Mouse (Mus musculus): ENCODE measurements around the gene Wfdc9.

Gene Wfdc9

DNA sequence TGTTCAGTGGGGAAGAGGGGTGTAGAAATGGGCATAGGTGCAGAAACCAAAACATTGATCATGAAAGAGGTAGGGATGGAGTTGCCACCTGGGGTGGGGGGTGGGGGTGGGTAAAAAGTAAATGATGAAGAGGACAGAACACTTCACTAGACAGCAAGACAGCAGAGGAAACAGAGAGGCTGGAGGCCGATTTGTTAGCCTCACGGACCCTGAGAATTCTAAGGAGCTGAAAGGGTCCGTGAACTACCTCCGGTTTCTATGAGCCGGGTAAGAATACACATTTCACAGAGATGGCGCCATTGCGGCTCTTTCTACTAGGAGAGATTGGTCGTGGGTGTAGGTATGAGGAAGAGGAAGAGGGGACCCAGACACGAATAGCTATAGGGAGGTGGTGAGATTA, at the start of gene Wfdc9:
Wfdc9 (minus strand) TSS at position 101 of the 400 bp plus-strand sequence.
- DNase-seq (ENCODE audit: low spot score): no peak

DNA sequence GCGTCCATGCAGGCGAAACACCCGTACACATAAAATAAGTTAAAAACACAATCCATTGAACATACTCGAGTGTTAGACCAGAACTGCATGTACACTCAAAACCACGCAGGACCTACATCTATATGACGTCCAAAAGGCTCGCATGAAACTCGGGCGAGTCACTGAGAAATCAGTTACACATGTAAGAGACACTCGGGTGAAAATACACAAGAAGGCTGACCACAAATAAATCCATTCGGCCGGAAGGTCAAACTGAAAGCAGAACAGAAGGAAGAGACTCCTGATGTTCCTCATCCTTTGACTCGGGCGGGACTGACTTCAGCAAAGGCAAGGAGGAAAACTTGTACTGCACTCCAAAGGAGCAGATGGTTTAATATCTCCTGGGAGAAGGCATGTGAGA, 49.6 kb upstream of the Wfdc9 start:
- no peak for DNase-seq (ENCODE audit: low spot score)

DNA sequence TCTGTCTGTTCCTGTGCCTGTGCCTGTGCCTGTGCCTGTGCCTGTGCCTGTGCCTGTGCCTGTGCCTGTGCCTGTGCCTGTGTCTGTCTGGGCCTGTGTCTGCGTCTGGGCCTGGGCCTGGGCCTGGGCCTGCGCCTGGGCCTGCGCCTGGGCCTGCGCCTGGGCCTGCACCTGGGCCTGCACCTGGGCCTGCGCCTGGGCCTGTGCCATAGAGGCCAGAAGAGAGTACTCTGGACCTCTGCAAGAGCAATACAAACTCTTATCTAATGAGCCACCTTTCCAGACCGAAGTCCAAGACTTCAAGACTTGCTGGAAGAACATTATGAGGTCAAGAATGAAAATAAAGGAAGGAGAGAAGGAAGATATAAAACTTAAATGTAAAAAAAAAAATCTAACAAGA, 48.9 kb upstream of the Wfdc9 start:
- no peak for DNase-seq (ENCODE audit: low spot score)

DNA sequence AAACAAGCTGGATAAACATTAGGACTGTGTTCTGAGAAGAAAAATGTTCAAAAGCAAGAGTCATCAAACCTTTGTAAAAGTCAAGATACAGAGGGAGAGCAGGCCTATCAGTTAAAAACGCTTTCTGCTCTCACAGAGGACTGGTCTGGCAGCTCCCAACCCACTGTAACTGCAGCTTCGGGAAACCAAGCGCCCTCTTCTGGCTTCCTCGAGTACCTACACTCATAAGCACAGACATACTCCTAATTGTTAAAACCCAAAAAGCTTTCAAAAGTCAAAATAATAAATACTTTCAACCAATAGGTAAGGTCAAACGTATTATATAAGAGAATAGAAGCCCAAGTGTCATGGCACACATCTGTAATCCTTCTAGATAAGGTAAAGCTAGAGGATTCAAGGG, 47.9 kb upstream of the Wfdc9 start:
- DNase-seq (ENCODE audit: low spot score): no peak

DNA sequence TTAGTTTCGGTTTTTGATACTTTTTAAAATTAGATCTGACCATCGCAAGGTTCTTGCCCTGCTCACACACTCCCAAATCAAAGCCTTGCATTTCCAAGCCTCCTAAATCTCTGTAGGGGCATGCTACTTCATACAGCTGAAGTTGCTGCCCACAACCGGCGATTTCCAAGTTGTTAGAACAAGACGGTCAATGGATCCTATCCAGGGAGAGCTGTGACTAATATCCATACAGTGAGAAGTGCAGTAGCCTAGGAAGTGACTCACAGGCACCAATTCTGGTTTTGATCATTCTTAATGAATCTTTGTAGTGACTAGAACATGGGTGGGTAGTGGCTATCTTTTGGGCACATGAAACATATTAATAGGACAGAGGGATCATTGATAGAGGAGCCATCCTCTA, 45.4 kb upstream of the Wfdc9 start:
- no peak for DNase-seq (ENCODE audit: low spot score)

DNA sequence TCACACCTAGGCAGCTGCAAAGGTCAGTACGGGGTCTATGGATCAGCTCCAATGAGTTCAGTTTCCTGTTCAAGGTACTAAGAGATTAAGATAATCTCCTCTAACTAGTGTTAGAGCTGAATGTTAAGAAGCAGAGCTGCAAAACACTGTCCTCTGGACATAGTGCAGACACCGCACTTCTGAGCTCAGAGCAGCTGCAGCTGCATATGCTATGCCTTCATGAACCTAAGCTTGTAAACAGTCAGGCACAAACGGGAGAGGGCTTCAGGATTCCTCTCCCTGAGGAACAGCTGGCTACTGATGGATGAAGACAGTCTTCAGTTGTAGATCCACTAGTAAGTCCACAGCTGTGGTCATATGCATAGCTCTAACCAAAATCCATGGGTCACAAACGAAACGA, 44.6 kb upstream of the Wfdc9 start:
- no peak for DNase-seq (ENCODE audit: low spot score)

DNA sequence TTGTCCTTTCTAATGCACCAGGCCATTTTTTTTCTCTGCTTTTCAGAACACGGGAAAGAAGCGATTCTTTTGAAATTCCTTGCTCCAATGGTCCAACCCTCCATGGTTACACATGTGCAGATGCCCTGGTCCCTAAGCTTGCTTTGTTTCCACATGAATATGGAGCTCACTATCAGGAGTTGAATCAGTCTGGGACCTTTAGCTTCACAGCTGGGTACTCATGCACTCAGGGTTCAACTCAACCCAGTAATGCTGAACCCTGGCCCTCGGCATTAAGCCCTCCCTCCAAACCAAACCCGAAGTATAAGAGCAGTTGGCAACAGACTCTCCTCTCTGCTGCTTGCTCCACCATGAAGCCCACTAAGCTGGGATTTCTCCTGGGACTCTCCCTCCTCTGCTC, 41.8 kb upstream of the Wfdc9 start, which contains the start of gene Spint4:
Spint4 (plus strand) TSS at position 301 of the 400 bp plus-strand sequence.
- no peak for DNase-seq (ENCODE audit: low spot score)

DNA sequence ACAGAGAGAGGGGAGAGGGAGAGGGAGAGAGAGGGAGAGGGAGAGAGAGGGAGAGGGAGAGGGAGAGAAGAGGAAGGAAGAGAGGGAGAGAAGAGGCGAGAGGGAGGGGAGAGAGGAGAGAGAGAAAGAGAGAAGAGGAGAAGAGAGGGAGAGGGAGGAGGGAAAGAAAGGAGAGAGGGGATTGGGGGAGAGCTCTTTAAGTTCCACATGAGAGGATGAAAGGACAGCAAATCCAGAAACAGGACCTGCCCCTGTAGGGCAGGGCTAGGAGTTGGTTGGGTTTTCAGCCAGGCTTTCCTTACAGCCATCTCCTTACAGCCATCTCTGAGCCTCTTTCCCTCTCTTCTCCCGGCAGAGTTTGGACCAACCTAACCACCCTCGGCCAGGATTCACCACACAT, 28.4 kb upstream of the Wfdc9 start, which contains the start of gene Wfdc13:
Wfdc13 (plus strand) TSS at position 301 of the 400 bp plus-strand sequence.
- DNase-seq (ENCODE audit: low spot score): no peak

DNA sequence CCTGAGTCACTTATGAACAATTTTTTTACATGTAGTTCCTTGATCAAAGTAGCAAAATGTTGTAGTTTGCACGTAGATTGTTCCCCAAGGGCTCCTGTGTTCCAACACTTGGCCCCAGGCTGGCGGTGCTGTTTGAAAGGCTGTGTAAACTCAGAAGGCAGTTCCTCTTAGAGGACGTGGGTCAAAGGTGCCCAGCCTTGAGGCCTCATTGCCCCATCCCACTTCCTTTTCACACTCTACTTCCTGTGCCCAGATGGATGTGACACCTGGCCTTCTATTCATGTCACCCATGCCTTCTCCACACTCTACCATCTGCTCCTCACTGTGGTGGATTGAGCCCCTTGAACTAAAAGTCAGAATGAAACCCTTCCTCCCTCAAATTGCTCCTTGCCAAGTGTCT, 23.5 kb upstream of the Wfdc9 start:
- DNase-seq (ENCODE audit: low spot score): no peak

DNA sequence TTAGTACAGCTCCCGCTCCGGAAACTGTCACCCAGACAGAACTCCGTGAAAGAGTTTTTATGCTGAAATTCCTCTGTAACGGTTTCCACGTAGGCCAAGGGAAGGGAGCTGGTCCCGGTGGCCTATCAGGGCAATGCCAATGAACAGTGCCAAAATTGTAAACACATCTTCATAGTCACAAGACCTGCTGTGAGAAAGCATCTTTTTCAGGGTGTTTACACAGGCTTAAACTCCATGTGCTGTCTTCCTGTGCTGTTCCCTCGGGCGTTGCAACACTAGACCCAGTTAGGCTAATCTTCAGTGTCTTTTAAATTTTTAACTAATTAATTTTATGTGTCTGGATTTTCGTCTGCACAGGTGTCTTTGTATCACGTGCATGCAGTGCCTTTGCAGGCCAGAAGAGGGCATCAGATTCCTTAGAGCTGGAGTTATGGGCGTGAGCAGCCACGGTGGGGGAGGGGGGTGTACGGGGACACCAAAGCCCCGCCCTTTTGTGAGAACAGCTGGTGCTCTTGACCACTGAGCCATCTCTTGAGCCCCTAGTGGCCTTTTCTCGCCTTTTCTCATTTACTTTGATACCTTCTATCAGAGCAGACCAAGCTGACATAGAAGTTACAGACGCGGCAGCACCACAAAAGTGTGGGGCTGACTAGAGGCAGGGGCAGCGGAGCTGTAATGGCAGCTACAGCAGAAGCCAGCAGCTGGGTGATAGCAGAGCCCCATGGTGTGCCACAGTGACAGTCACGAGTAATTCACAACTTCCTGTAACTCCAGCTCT, 22.7 kb upstream of the Wfdc9 start:
- DNase-seq (ENCODE audit: low spot score): peak; percentile 55

DNA sequence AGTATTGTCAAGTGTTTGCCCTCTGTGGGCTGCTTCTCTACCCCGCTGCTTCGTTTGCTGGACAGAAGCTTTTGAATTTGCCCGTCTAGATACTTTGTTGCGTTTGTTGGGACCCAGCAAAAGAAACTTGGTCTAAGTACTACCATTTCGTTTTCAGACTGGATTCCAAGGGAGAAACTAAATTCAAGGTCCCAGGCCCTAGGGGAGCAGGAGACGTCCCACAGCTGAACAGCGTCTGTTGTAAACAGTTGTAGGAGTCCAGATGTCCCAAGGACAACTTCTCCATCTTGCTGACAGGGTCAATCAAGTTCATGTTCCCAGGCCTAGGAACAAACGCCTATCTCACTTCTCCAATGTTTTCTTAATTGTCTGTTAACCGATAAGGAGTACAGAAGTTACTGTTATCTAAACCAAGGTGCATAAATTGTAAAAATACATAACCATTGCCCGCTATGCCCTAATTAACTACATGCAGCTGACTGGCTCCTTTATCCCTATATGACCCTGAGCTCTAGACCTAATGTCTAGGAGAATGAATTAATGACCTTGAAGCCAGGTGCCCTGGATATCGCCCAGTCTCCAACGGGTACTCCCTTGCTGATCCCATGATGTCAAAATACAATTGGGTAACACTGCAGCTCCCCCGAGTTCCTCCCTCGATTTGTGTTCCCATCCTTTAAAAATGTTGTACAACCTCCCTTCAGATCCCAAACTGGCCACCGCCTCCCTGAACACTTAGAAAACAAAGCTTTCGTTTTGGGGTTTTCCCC, 20.7 kb upstream of the Wfdc9 start:
- DNase-seq (ENCODE audit: low spot score): no peak

DNA sequence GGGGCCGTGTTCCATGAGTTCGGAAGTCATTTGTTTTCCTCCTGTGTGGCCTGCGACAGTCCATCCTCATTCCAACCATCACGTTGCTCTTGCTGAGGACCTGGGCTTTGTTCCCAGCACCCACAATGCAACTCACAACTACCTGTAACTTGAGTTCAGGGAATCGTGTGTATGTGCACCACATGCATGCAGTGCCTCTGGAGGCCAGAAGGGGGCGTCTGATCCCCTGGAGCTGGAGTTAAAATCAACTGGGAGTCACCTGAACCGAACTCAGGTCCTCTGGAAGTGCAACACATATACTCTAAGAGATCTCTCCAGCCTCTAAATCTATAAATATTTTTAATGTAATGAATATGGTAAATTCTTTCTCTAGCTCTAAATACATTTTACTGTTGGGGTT, 19.7 kb upstream of the Wfdc9 start:
- no peak for DNase-seq (ENCODE audit: low spot score)

DNA sequence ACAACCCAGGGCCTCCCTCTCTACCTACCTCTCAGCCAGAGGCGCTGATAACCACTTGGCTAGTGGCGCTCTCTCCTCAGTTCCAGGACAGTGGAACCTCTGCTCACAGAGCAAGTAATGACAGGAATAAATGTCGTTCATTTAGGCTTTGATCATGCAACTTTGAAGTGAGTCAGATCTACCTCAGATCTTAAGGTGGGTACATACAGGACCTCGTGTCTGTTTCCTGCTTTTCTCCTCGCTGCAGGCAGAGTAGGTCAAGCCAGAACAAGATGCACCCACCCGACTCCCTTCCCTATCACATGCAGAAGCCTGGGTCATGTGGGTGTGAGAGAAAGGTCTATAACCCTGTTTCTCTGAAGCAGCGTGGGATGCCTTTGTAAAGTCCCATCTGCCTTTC, 17.6 kb upstream of the Wfdc9 start, which contains the start of gene Wfdc11:
Wfdc11 (minus strand) TSS at position 101 of the 400 bp plus-strand sequence.
- no peak for DNase-seq (ENCODE audit: low spot score)

DNA sequence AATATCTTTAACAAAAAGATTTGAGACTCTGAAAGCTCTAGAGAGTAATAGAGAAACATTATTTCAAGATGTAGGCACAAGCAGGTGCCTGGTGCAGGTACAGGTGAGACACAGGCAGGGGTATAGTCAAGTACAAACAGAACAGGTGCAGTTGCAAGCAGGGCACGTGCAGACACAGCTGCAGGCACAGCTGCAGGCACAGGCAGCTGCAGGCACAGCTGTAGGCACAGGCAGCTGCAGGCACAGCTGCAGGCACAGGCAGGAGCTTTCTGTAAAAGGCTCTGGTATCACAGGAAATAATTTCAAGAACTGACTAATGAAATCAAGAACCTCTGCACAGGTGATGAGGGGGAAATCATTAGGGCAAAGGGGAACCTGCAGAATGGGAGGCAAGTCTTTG, 14.6 kb upstream of the Wfdc9 start:
- DNase-seq (ENCODE audit: low spot score): no peak

DNA sequence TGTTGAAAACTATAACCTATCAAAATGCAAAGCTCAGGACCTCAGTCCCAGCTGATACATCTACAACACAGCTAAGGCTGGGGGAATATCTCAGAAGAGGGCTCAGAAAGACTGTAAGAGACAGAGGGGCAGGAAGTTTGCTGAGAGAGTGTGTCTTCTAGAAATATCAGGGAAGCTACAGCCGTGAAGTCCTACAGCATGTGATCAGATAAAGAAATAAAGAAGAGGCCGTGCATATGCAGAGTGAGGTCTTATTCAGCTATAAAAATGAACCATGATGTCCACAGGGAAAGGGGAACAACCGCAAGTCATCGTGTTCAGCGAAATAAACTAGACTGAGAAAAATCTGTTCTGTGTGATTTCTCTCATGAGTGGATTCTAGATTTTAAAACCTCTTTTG, 13.9 kb upstream of the Wfdc9 start:
- no peak for DNase-seq (ENCODE audit: low spot score)

DNA sequence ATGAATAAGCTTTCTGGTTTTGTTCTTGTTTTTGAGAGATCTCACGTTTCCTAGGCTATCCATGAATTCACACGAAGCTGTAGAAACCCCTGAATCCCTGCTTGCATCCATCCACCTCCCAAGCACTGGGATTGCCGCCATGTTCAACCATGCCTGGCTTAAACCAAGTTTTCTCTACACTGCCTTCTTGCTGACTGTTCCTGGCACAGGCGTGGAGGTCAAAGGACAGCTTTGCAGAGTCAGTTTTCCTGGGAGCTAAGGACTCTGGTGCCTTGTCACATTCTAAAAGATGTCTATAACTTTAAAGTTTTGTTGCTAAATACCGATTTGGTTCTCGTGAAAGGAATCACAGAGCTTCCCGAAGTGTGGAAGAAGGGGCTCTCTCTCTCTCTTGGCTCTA, 8.5 kb upstream of the Wfdc9 start:
- peak; percentile 6 for DNase-seq (ENCODE audit: low spot score)

DNA sequence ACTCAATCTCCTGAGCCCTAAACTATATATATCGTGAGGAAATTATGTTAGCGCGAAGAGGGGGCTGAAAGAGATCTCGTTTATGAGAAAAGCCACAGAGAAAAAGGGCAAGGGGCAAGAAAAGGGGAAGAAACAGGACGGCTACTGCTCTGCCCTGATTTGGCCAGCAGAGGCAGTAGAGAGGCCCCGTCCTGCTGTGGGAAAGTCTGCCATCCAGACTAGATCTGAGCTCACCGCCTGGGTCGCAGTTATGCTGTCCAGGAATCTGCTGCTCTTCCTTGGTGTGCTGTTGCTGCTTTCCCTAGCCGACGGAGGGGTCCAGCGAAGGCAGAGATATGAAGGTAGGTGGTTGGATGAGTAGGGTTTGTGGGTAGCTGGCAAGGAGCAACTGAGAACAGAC, 525 bp downstream of the Wfdc9 start, which contains the start of gene Wfdc10:
Wfdc10 (plus strand) TSS at position 189 of the 400 bp plus-strand sequence.
- no peak for DNase-seq (ENCODE audit: low spot score)

DNA sequence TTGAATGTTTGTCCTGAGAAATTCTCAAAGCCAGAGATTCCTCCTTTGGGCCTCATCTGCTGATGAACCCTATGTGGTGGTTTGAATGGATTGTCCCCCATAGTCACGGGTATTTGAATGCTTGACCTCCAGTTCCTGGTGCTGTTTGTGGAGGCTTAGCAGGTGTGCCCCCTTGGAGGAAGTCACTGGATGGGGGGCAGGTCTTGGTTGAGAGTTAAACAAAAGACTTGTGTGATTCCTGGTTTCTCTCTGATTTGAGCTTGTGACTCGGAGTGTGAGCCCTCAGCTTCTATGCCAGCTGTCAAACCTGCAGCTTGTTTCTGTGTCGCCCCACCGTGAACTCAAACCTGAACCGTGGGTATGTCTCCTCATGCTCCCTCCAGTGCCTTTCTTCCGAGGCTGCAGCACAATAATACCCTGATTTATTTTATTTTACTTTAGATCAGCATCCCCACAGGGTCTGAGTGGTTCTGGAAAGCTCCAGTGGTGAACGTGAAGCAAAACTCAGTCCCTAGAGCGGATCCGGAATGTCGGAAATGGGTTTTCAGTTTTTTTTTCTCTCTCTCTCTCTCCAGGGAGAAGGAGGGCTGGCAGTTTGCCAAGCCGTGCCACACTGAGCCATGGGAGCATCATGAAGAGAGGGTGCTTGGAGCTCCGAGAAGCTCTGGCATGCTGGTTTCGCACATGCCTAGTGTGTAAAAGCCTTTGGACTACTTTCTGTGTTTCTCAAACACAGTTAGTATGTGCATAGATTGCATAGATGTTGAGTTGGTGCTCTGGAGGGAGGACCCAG, 14.3 kb downstream of the Wfdc9 start:
- DNase-seq (ENCODE audit: low spot score): no peak

DNA sequence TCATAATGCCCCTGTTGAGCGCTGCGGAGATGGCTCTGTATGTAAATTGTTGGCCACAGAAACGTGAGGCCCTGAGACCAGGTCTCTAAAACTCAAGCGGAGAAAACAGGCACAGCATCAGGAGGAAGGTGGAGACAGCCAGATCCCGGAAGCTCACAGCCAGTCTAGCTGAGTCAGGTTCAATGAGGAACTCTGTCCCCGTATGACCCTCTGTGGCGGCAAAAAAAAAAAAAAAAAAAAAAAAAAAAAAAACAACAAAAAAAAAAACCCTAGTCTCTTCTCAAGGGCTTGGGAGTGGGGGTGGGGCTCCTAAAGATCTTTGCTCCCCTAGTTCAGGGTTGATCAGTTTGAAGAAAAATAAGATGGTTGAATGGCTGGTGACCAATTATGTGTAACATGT, 15.3 kb downstream of the Wfdc9 start:
- DNase-seq (ENCODE audit: low spot score): no peak

DNA sequence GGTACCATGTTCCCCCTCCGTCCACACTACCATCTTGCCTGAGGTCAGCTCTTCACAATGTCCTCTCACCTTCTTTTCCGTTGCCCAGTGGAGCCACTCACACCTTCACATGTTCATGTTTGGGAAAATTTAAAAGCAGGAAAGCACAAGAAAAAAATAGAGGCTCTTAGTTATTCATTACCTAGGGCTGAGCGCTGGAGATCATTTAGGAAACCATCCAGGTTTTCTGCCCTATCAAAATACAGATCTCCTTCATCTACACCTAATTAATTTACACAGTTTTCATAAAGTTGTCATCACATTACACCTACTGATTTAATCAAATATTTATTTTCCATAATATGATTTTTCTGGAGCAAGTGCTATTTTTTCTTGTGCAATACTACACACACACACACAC, 17.7 kb downstream of the Wfdc9 start, which contains the start of gene Wfdc16:
Wfdc16 (minus strand) TSS at position 101 of the 400 bp plus-strand sequence.
- no peak for DNase-seq (ENCODE audit: low spot score)

DNA sequence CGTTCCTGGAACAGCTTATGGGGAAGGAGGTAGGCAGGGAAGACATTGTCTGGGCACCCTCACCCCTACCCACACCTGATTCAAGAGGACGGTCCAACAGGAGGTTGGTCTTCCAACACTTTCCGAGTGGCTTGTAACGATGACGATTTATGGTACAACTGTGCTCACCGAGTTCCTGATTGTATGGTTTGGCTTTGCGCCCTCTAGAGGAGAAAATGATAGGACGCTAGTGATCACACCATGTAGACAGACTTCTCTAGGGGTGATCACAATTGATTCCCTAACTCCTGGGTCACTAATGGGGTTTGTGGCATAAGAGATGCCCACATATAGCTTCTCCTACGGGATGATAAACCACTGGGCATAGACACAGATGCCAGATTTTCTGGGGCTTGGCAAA, 21.1 kb downstream of the Wfdc9 start:
- DNase-seq (ENCODE audit: low spot score): no peak

DNA sequence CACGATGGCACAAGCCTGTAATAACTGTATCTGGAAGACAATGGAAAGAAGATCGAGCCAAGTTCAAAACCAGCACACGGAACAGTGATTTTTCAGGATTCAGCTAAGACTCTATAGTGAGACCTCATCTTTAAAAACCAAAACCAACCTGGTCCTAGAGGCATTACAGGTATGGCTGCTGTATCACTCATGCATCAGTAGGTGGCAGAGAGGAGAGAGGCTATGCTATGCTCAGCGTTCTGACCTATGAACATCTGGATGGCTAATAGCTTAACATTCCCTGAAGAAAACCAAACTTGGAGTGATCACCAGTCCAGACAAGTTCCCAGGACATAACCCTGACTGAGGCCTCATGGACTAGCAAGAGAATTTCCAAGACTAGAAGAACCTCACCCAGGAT, 34.6 kb downstream of the Wfdc9 start:
- DNase-seq (ENCODE audit: low spot score): no peak

All from adipocyte (in vitro differentiated cells).